Mouse (Mus musculus): ENCODE measurements around the gene Fam243. TPM values are rescaled to one million over a fixed set of nuclear protein-coding genes. Genes with fewer than 3 reads are reported as not detected.

Gene Fam243
- not detected for total RNA-seq (2021)
- long read RNA-seq, experiment 1 = 0 reads
- long read RNA-seq, experiment 2 = 0 reads

DNA sequence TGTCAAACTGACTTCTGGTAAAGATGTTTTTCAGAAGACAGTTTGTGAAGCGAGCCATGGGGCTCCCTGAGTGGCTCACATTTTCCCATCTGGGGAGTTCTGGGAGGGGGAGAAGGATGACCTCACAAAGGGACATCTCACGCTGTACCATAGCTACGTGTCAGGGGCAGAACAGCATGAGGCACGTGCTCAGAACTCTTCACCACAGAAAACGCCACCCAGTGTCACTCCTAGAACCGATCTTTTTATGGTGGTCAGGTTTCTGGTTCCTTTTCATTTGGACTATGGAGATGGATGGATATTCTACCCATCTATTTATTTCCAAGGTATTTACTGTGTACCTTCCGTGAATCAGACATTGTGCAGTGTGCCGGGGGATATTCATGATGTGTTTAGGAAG is at the start of gene Fam243:
Fam243 (minus strand) TSS at position 101 of the 400 bp plus-strand sequence.
- no peak within 1 kb of the TSS for H3K4me3 ChIP-seq
- TF ChIP-seq CTCF (IDR thresholded peaks at IDR 0.05) = no peak
- DNase-seq = no peak
- H3K27ac ChIP-seq = no peak within 1 kb of the TSS
- intact Hi-C loops (cut with DNase I) = no loop called here

DNA sequence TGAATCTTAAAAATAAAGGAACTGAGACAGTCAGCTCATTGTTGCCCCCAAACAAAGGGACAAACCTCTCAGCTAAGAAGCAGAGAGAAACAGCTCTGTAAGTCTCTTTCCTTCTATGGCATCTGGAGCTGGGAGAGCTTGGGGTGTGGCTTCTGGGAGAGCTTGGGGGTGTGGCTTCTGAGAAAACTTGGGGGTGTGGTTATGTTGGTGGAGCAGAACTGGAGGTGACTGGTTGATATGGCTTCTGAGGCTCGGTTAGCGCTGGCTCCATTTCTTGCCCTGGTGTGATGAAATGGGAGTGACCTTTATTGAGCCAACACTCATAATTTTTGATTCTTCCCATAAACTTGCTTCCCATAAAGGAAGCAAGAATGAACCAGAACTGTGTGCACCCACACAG is 48.0 kb upstream of the Fam243 start:
- Histone ChIP-seq H3K27ac (no peak overlapping the region), H3K4me3 (no peak overlapping the region)
- intact Hi-C loops (cut with DNase I) = no loop called here

DNA sequence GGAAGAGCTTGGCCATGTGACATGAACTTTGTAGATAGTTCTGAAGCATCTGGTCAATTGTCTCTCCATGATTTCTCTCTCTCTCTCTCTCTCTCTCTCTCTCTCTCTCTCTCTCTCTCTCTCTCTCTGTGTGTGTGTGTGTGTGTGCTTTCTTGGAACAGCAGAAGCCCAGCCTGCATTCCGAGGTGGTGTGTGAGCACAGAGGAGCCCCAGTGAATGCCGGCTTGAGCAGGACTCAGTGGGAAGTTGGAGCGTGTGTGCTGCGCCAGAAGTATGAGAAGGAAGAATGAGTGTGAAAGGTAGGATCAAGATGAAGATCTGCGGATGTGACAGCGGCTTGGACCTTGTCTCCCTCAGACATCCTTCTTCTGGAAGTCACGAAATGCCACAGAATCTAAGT is 44.2 kb upstream of the Fam243 start:
- TF ChIP-seq CTCF (IDR thresholded peaks at IDR 0.05) = no peak
- DNase-seq = no peak
- no peak overlapping the region for H3K27ac ChIP-seq
- intact Hi-C loops (cut with DNase I) = no loop called here
- H3K4me3 ChIP-seq = no peak overlapping the region

More for the DNA sequence above, 48.0 kb upstream of the Fam243 start:
- no peak for TF ChIP-seq CTCF (IDR thresholded peaks at IDR 0.05)
- DNase-seq = peak; percentile 38

DNA sequence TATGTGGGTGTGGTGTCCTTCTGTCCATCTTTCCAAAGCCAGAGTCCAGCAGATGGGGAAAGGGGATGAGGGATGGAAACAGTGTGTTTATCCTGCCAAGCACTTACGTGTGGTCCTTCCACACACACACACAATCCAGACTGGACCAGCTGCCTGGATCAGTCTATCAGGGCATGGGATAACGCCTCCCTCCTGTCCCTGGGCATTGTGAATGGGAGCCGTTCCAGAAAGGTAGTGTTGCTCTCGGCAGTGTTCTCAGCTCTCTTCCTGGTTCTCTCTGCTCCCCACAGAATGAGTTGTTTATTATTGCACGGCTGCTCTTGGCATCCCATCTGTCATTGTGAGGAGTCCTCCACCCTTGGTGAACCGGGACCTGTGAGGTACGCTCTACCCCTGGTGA is 39.5 kb upstream of the Fam243 start:
- intact Hi-C loops (cut with DNase I) = no loop called here
- peak; percentile 8 for DNase-seq
- H3K4me3 ChIP-seq = no peak overlapping the region
- TF ChIP-seq CTCF (IDR thresholded peaks at IDR 0.05) = no peak
- no peak overlapping the region for H3K27ac ChIP-seq

DNA sequence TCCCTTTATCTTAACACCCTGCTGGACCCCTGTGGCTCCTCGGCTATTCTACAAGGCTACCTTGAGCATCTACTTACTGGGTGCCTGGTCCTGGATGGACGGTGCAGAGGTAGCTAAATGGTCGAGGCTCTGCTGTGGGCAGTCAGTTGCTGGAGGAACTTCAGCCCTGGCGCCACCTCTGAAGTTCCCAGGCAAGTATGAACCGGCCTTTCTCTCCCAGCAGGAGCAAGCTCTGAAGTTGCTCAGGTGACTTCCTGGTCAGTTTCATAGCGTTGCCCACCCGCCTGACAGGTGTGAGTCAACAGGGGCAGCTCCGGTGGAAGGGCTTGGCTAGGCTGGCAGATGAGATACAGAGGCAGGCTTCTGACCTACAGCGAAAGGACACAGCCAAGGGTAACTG is 38.0 kb upstream of the Fam243 start, which contains the start of gene Kcne1:
Kcne1 (minus strand) TSS at position 240 of the 400 bp plus-strand sequence.
- TF ChIP-seq CTCF (IDR thresholded peaks at IDR 0.05) = no peak
- Histone ChIP-seq H3K27ac (no peak within 1 kb of the TSS), H3K4me3 (no peak within 1 kb of the TSS)
- DNase-seq = no peak
- intact Hi-C loops (cut with DNase I) = no loop called here

DNA sequence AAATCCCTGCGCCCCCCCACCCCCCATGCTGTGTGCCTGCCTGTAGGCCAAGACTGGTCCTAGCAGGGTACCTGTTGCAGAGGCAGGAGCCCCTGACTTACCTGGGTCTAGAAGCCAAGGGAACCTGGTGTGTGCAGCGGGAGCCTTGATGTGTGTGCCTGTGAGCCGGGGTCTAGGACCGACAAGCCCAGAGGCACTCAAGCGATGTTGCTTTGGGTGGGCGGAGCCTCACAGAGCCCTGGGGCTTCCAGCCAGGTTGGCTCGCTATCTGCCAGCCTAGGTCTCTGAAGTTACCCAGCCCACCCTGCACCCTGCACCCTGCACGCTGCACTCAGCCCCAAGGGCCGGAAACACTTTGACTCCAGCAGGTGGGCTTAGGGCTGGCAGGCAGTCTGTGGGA is 37.5 kb upstream of the Fam243 start:
- H3K27ac ChIP-seq = no peak overlapping the region
- TF ChIP-seq CTCF (IDR thresholded peaks at IDR 0.05) = no peak
- DNase-seq = no peak
- intact Hi-C loops (cut with DNase I) = no loop called here
- H3K4me3 ChIP-seq = no peak overlapping the region

DNA sequence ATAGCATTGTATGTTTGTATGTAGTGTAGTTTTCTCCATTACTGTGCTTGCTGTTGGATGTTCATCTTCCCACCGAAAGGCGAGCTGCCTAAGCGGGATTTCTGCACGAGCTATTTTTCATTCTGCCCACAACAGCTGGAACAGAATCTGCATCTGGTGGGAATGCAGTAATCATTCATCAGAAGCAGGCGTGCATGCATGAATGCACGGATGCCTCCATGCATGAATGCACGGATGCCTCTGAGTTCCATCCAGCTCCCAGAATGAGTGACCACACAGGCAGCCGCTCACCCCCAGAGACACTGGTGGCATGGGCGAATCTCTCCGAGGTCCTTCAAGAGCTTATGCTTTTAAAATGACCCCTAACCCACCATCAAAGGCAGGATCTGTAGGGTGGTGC is 36.3 kb upstream of the Fam243 start:
- intact Hi-C loops (cut with DNase I) = no loop called here
- TF ChIP-seq CTCF (IDR thresholded peaks at IDR 0.05) = no peak
- no peak overlapping the region for H3K4me3 ChIP-seq
- DNase-seq = no peak
- no peak overlapping the region for H3K27ac ChIP-seq

DNA sequence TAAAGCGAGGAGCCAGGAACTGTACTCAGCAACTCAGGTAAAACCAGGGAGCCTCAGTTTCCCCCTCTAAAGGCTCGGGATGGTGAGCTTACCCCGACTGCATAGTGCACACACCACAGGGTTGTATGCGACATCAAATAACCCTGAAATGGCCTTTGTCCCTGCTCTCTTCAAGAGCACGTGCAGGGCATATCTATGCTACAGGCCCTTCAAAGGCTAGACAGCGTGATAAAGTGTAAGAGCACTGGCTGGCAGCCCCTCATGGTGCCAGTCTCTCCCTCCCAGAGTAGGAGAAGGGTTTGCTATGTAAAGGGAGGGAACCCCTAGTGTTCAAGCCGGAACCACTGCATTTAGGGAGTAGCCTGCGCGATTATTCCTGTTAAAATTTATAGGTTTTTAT is 35.8 kb upstream of the Fam243 start:
- Histone ChIP-seq H3K27ac (no peak overlapping the region), H3K4me3 (no peak overlapping the region)
- intact Hi-C loops (cut with DNase I) = no loop called here
- DNase-seq = no peak
- no peak for TF ChIP-seq CTCF (IDR thresholded peaks at IDR 0.05)

DNA sequence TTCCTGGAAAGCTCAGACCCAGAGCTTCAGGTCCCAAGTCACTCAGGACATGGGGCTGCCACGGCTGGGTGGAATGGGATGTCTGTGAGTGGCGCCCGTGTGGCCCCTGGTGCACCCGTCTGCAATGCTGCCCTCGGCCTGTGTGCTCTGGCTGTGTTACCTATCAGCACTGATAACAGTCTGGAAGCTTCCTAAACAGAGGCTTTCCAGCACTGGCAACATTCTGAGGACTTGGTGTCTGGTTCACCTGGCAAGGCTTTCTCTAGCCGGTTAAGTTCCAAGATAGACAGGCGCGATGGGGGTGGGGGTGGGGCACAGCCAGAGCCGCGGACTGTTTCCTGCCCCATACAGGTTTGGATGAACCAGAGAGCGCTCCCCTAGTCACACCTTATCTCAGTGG is 34.7 kb upstream of the Fam243 start:
- intact Hi-C loops (cut with DNase I) = no loop called here
- DNase-seq = no peak
- H3K27ac ChIP-seq = no peak overlapping the region
- no peak for TF ChIP-seq CTCF (IDR thresholded peaks at IDR 0.05)
- no peak overlapping the region for H3K4me3 ChIP-seq

DNA sequence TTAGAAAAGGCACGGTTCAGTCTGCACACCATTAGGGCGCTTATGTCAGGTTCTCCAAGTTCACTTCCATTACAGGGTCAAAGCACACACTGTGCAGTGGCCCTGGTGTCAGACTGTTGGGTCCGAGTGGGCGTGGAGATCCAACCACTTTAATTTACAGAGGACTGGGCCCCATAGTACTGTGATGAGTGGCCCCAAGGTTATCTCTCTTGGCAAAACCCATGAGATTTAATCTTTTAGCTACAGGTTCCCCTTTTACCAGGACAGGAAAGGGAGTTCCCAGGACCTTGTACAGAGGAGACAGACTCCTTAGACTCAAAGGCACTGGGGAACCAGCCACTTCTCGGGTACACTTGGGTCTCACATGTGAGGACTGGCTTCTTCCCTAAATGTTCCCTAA is 34.1 kb upstream of the Fam243 start:
- TF ChIP-seq CTCF (IDR thresholded peaks at IDR 0.05) = no peak
- no peak overlapping the region for H3K4me3 ChIP-seq
- intact Hi-C loops (cut with DNase I) = no loop called here
- no peak for DNase-seq
- H3K27ac ChIP-seq = no peak overlapping the region

DNA sequence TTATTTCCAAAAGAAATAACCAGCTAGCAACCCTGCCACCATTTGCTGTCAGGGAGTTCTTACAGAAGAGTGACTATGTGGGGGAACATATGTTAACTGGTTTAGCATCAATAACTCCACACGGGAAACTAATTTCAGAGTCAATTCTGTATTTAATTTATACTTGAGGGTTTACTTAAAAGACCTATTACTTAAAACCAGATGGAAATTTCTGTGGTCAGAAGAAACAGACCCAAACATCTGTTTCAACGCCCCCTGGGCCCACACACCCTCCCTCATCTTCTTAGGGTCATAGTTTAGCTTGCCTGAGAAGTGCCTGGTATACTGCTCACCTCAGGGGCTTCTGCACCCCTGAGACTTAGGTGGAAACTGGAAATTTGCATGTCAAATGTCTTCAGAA is 32.7 kb upstream of the Fam243 start:
- Histone ChIP-seq H3K4me3 (no peak overlapping the region), H3K27ac (no peak overlapping the region)
- intact Hi-C loops (cut with DNase I) = no loop called here
- no peak for TF ChIP-seq CTCF (IDR thresholded peaks at IDR 0.05)
- DNase-seq = no peak

DNA sequence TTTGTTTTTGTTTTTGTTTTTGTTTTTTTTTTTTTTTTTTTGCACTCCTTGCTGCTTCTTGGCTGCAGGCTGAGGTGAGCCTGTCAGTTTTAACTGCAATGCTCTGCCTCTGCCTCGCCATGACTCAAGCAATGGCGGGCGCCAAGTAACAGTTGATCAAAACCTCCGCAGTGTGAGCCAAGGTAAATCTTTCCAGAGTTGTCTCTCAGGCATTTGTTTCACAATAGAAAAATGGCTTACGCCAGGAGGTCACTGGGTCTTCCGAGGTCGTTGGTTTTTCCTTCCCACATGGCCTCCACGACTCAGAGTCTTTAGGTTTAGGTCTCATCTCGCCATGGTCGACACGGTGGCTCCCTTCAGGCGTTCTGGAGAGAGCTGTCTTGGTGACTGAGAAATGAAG is 32.1 kb upstream of the Fam243 start:
- no peak for DNase-seq
- Histone ChIP-seq H3K4me3 (no peak overlapping the region), H3K27ac (no peak overlapping the region)
- TF ChIP-seq CTCF (IDR thresholded peaks at IDR 0.05) = no peak
- intact Hi-C loops (cut with DNase I) = no loop called here

DNA sequence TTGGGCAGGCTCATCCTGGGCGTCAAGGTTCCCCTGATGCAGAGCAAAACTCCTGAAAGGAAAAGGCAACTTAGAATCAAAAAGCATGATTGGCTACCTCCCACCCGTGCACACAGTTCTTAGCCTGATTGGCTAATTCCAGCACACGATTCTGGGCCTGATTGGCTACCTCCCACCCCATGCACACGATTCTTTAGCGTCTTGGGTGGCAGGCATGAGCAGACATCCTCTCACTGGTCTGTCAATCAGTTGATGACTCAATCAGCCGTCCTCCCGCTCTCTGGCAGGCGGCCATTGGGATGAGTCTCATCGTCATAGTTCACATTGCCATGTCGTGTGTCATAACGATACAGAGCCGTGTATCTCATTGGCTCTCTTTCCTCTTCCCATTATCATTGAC is 27.7 kb upstream of the Fam243 start:
- no peak overlapping the region for H3K27ac ChIP-seq
- TF ChIP-seq CTCF (IDR thresholded peaks at IDR 0.05) = no peak
- intact Hi-C loops (cut with DNase I) = no loop called here

DNA sequence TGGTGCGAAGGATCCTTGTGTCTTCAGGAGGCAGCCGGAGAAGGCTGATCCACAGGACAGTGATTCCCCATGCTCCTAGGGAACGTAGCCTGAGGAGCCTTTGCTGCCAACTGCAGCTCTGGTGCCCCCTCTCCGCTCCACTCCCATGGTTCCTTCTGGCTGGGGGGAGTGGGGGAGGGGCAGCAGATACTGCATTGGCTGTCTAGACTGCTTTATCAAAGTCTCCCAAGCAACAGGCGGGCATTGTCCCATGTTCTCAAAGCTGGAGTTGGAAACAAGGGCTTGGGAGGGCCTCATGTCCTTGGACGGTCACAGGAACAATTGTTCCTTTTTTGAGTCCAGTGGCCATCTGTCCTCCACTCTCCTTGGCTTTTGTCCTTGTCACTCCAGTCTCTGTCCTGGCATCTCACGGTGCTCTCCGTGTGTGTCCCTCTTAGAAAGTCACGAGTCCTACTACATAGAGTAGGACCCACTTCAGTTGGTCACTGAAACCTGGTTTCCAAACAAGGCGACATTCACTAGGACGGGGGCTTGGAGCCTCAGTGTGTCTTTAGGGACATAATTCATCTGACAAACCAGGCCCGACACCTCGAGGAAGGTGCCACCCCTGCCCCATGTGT is 25.2 kb upstream of the Fam243 start:
- Histone ChIP-seq H3K27ac (no peak overlapping the region), H3K4me3 (no peak overlapping the region)
- intact Hi-C loops (cut with DNase I) = no loop called here
- no peak for TF ChIP-seq CTCF (IDR thresholded peaks at IDR 0.05)
- no peak for DNase-seq

More for the DNA sequence above, 27.7 kb upstream of the Fam243 start:
- DNase-seq = peak; percentile 39
- H3K4me3 ChIP-seq = no peak overlapping the region
